Mouse (Mus musculus) forebrain, embryonic 11.5 days (tissue): ENCODE data around the gene A630076J17Rik. TPM values are rescaled to one million over a fixed set of nuclear protein-coding genes. Genes with fewer than 3 reads are reported as not detected.

Source experiments
- ATAC-seq: fragments of 200-750 bp; cut with Nextera tagmentation; replicated peaks from 2 replicates; pipeline ENCODE4 v1.8.0; 2017; ENCODE audit warnings: moderate TSS enrichment; ENCODE audit not compliant: low FRiP score
- DNase-seq: peaks from one replicate; pipeline ENCODE4 v3.0.0-alpha.2; 2017; ENCODE audit warnings: low spot score
- H3K27ac ChIP-seq: fragments of 300-500 bp; sonication (generic); 2 replicates; pipeline ENCODE4 v1.5.1; 2014; ENCODE audit warnings: low read depth, low read length
- H3K27me3 ChIP-seq: fragments of 300-500 bp; sonication (generic); 2 replicates; pipeline ENCODE4 v1.6.1; 2014; ENCODE audit warnings: mild to moderate bottlenecking, low read length, mixed read lengths; ENCODE audit not compliant: control insufficient read depth, insufficient read depth
- H3K36me3 ChIP-seq: fragments of 300-500 bp; sonication (generic); 2 replicates; pipeline ENCODE4 v1.6.1; 2014; ENCODE audit warnings: mild to moderate bottlenecking, low read length, moderate library complexity, mixed read lengths; ENCODE audit not compliant: control insufficient read depth, insufficient read depth
- H3K4me1 ChIP-seq: fragments of 300-500 bp; sonication (generic); replicated peaks from 2 replicates; pipeline ENCODE4 v1.6.1; 2014; ENCODE audit warnings: low read length, mixed read lengths; ENCODE audit not compliant: control insufficient read depth, insufficient read depth
- H3K4me2 ChIP-seq: fragments of 300-500 bp; sonication (generic); 2 replicates; pipeline ENCODE4 v1.6.1; 2014; ENCODE audit warnings: low read depth, mild to moderate bottlenecking, low read length, moderate library complexity, mixed read lengths; ENCODE audit not compliant: severe bottlenecking
- H3K4me3 ChIP-seq: fragments of 300-500 bp; sonication (generic); 2 replicates; pipeline ENCODE4 v1.5.1; 2014; ENCODE audit warnings: low read depth, low read length
- H3K9ac ChIP-seq: fragments of 300-500 bp; sonication (generic); 2 replicates; pipeline ENCODE4 v1.6.1; 2014; ENCODE audit warnings: low read length
- H3K9me3 ChIP-seq: fragments of 300-500 bp; sonication (generic); 2 replicates; pipeline ENCODE4 v1.6.1; 2016; ENCODE audit warnings: low read length, mixed read lengths; ENCODE audit not compliant: control insufficient read depth
- WGBS: fragments of 180-500 bp; shearing (Covaris S2); extraction: QIAGEN DNeasy Blood & Tissue Kit; methylation state at CpG from one replicate; pipeline ENCODE4 v1.1.7; 2014; 5-methylcytosine and 5-hydroxymethylcytosine counted together
- polyA plus RNA-seq: library from polyadenylated mRNA; unstranded; fragments of >200 nt; fragmentation: Nextera tagmentation; extraction: Ambion mirVana; gene quantifications from 2 replicates; pipeline ENCODE4 v1.2.1, GENCODE M21; 2014

Gene A630076J17Rik
- polyA plus RNA-seq, 1 experiment from 2014 or later: not detected

GRCm38 (mm10) chr3:107218572-107218971, 11.8 kb upstream of the A630076J17Rik start:
- Histone ChIP-seq H3K27me3 (no peaks in the 10 kb centered on the region), H3K36me3 (no peaks in the 10 kb centered on the region), H3K9ac (no peak overlapping the region), H3K27ac (no peak overlapping the region), H3K4me3 (no peak overlapping the region), H3K4me1 (no peaks in the 10 kb centered on the region), H3K9me3 (no peaks in the 10 kb centered on the region), H3K4me2 (no peak overlapping the region)
- WGBS: 93% methylated on average over 7 of the region's 7 CpGs
- DNase-seq (no peak), ATAC-seq (no peak)

DNA sequence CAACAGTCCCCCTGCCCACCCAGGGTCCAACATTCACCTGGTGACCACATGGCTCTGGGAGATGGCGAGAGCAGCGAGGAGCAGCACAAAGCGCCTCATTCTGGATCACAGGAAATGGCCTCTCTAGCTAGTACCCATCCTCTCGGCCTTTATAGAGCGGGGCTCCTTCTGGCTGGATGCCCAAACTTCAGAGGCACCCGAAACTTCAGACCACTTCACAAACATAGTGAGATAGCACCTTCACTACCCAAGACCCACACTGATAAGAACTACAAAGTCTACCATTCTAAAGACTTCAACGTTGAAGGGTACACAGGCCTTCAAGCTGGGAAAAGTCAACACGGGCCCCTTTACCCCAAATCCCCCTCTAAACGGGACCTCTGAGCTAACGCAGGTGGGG, 8.8 kb upstream of the A630076J17Rik start, which contains the start of gene Cym:
Gene Cym, minus strand, starts transcription at position 125 of the 400 bp plus-strand sequence.
- no peak within 1 kb of the TSS for H3K4me3 ChIP-seq
- no peaks in the 10 kb centered on the region for H3K36me3 ChIP-seq
- no peak within 1 kb of the TSS for H3K9ac ChIP-seq
- no peaks in the 10 kb centered on the region for H3K4me1 ChIP-seq
- H3K9me3 ChIP-seq: no peaks in the 10 kb centered on the region
- ATAC-seq (no peak), DNase-seq (no peak)
- no peak within 1 kb of the TSS for H3K27ac ChIP-seq
- no peak within 1 kb of the TSS for H3K4me2 ChIP-seq
- WGBS: 91% methylated on average over 10 of the region's 10 CpGs
- H3K27me3 ChIP-seq: no peaks in the 10 kb centered on the region

GRCm38 (mm10) chr3:107223230-107223629, 7.2 kb upstream of the A630076J17Rik start:
- Histone ChIP-seq H3K4me3 (no peak overlapping the region), H3K9me3 (no peaks in the 10 kb centered on the region), H3K36me3 (no peaks in the 10 kb centered on the region), H3K4me2 (no peak overlapping the region), H3K27ac (no peak overlapping the region), H3K9ac (no peak overlapping the region), H3K4me1 (no peaks in the 10 kb centered on the region), H3K27me3 (no peaks in the 10 kb centered on the region)
- ATAC-seq: no peak
- DNase-seq: no peak
- 55% methylated on average over 1 of the region's 1 CpGs for WGBS

- H3K27ac ChIP-seq: no peak overlapping the region
- H3K9me3 ChIP-seq: no peaks in the 10 kb centered on the region
- no peak for DNase-seq
- no peaks in the 10 kb centered on the region for H3K36me3 ChIP-seq
- 91% methylated on average over 5 of the region's 5 CpGs for WGBS
- H3K4me2 ChIP-seq: no peak overlapping the region
- H3K4me1 ChIP-seq: no peaks in the 10 kb centered on the region
- no peak overlapping the region for H3K4me3 ChIP-seq
- no peaks in the 10 kb centered on the region for H3K27me3 ChIP-seq
- H3K9ac ChIP-seq: no peak overlapping the region
- ATAC-seq: no peak
These were observed 4.6 kb upstream of the A630076J17Rik start for GRCm38 (mm10) chr3:107225820-107226219.

DNA sequence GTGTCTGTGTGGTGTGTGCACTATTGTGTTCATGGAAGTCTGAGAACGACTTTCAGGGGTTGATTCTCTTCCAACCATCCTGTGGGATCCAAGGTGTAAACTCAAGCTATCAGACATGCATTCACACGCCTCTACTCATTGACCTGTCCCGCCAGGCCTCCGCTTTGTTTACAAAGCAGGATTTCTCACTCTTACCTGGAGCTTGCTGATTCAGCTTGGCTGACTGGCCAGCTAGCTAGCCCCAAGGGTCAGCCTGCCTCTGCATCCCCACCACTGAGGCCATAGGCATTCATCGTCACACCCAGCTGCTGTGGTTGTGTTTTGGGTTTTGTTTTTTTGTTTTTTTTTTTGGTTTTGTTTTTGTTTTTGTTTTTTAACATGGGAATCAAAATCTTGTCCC, 1.2 kb upstream of the A630076J17Rik start:
- no peaks in the 10 kb centered on the region for H3K27me3 ChIP-seq
- DNase-seq: no peak
- no peaks in the 10 kb centered on the region for H3K9me3 ChIP-seq
- H3K36me3 ChIP-seq: no peaks in the 10 kb centered on the region
- no peak overlapping the region for H3K4me2 ChIP-seq
- H3K27ac ChIP-seq: no peak overlapping the region
- H3K4me3 ChIP-seq: no peak overlapping the region
- 84% methylated on average over 5 of the region's 5 CpGs for WGBS
- no peaks in the 10 kb centered on the region for H3K4me1 ChIP-seq
- H3K9ac ChIP-seq: no peak overlapping the region
- ATAC-seq: no peak

DNA sequence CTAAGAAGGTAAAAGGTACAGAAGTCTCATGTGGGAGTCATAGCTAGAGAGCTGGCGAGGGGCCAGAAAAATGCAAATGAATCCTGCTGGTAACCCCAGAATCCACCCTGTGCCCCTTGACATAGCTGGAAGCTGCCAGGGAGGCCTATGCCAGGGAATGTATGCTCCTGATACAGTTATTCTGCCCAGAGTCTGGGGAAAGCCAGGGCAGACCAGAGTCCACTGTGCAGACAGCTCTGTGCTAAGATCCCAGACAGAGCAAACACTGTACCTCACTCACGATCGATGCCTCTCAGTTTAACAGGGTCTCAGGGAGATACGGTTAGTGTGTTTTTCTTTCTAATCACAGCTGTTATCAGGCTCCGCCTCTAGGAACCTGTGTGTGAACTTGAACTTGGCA, 592 bp upstream of the A630076J17Rik start:
- Histone ChIP-seq H3K27me3 (no peaks in the 10 kb centered on the region), H3K4me2 (no peak overlapping the region), H3K27ac (no peak overlapping the region), H3K9ac (no peak overlapping the region), H3K36me3 (no peaks in the 10 kb centered on the region), H3K4me1 (no peaks in the 10 kb centered on the region), H3K9me3 (no peaks in the 10 kb centered on the region), H3K4me3 (no peak overlapping the region)
- no peak for DNase-seq
- WGBS: 83% methylated on average over 5 of the region's 5 CpGs
- ATAC-seq: no peak

GRCm38 (mm10) chr3:107231202-107231601, 788 bp downstream of the A630076J17Rik start:
- Histone ChIP-seq H3K27me3 (no peaks in the 10 kb centered on the region), H3K9ac (no peak overlapping the region), H3K27ac (no peak overlapping the region), H3K4me2 (no peak overlapping the region), H3K4me3 (no peak overlapping the region), H3K36me3 (no peaks in the 10 kb centered on the region), H3K4me1 (no peaks in the 10 kb centered on the region), H3K9me3 (no peaks in the 10 kb centered on the region)
- 64% methylated on average over 4 of the region's 4 CpGs for WGBS
- DNase-seq (no peak), ATAC-seq (no peak)

GRCm38 (mm10) chr3:107233351-107233813, 3.0 kb downstream of the A630076J17Rik start:
- no peak overlapping the region for H3K4me3 ChIP-seq
- H3K36me3 ChIP-seq: no peaks in the 10 kb centered on the region
- no peaks in the 10 kb centered on the region for H3K9me3 ChIP-seq
- H3K27me3 ChIP-seq: no peaks in the 10 kb centered on the region
- DNase-seq (peak; percentile 89), ATAC-seq (peak; percentile 71)
- 8% methylated on average over 11 of the region's 11 CpGs for WGBS
- no peak overlapping the region for H3K27ac ChIP-seq
- peak overlapping the region; percentile 10; the same call in 1 of the 2 replicates for H3K9ac ChIP-seq
- H3K4me2 ChIP-seq: 0 out of 2 replicates have a peak overlapping the region, but pooled peaks have one; percentile 21
- no peaks in the 10 kb centered on the region for H3K4me1 ChIP-seq

DNA sequence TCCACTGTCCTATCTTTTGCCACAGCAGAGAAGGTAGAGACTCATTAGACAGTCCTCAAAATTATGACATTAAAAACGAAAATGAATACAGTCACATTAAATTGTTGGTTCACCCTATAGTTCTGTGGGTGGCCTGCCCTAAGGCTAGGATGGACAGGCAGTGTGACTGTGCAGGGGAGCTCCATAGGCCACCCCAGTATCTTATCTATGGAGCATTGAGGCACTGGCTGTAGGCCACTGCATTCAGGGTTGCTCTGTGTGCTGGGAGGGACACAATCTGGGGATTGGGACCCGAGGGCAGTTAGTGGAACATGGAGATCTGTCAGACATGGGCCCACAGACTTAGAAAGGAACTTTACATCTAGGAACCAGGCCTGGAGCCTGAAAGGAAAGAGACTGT, 3.5 kb downstream of the A630076J17Rik start:
- H3K4me1 ChIP-seq: no peaks in the 10 kb centered on the region
- no peak overlapping the region for H3K4me3 ChIP-seq
- H3K27me3 ChIP-seq: no peaks in the 10 kb centered on the region
- no peaks in the 10 kb centered on the region for H3K36me3 ChIP-seq
- ATAC-seq: peak; percentile 39; the same call in 1 of the 2 replicates
- H3K9me3 ChIP-seq: no peaks in the 10 kb centered on the region
- no peak overlapping the region for H3K9ac ChIP-seq
- no peak overlapping the region for H3K4me2 ChIP-seq
- H3K27ac ChIP-seq: no peak overlapping the region
- DNase-seq: no peak
- WGBS: 30% methylated on average over 2 of the region's 2 CpGs
